Mouse (Mus musculus) skeletal muscle tissue, adult 2 months (tissue): ENCODE measurements at regions not wholly inside any gene's neighbourhood (a gene's known extent, or its start where the extent isn't known, plus 50 kb on each side); places are given as distances from the start of the nearest gene placed in this dataset.
A peak's percentile ranks its signal among the peaks of the same experiment; 100 is the strongest.

Experiments
- DNase-seq: peaks from one replicate; pipeline ENCODE4 v3.0.0-alpha.2; 2012; ENCODE audit warnings: low read depth, low spot score

GRCm38 (mm10) chr12:9261662-9262061, 231.9 kb downstream of the Ttc32 start:
- no peak for DNase-seq

DNA sequence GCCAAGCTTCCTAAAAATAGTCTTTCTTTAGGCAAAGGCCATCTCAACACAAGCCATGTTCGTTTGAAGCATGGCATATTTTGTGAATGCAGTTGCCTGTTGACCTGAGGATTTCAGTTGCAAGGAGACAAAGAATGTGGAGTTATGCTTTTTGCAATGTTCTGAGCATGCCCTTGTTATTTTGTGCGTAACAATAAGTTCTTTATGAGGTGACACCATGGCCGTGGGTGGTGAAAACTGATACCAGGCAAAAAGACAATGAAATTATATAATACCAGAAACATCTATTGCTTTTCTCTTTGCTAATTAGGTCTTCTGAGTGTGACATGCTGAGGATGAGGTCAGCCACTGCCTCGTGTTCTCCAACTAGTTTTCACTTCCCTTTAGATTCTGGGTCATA, 236.4 kb downstream of the Ttc32 start:
- DNase-seq: no peak

GRCm38 (mm10) chr12:9271484-9271883, 241.7 kb downstream of the Ttc32 start:
- DNase-seq: no peak

DNA sequence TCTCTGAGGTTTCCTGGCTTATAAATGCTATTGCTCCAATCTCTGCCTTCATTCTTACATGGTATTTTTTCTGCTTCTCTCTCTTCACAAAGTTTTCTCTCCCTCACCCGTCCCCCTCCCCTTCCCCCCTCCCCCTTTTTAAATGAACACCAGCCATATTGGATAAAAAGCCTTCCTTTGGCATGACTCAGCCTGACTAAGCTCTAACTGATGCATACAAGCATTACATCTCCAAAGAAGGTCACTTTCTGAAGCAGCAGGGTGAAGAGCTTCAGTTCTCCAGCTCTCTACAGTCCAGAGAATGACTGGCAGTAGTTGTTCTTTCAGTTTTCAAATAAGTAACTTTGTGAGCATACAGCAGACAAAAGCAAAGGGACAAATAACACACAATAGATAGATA, 244.4 kb downstream of the Ttc32 start:
- DNase-seq: no peak

- no peak for DNase-seq
These were observed 245.9 kb downstream of the Ttc32 start for GRCm38 (mm10) chr12:9275697-9276096.

DNA sequence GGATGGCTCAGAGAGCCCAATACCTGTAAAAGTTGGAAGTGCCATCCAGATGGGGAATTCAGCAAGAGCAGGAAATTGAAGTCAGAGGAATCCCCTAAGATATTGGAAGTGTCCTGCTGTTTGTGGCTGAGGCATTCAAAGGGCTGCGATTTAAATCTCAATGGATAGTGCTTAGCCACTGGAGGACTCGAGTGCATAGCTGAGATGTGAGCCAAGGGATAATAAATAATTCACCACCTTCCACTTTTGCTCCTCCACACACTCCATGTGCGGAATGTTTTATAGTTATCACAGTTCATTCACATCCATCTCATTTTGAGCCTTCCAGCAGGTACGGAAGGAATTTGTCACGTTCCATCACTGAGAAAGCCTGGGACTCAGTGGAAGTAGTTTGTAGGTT, 248.9 kb downstream of the Ttc32 start:
- no peak for DNase-seq

- DNase-seq: no peak
These were observed 250.3 kb downstream of the Ttc32 start for GRCm38 (mm10) chr12:9279893-9280605.

- DNase-seq: no peak
These were observed 257.5 kb downstream of the Ttc32 start for GRCm38 (mm10) chr12:9287271-9287670.

- DNase-seq: no peak
These were observed 262.9 kb downstream of the Ttc32 start for GRCm38 (mm10) chr12:9292656-9293055.

GRCm38 (mm10) chr12:9295211-9295610, 265.4 kb downstream of the Ttc32 start:
- DNase-seq: no peak

DNA sequence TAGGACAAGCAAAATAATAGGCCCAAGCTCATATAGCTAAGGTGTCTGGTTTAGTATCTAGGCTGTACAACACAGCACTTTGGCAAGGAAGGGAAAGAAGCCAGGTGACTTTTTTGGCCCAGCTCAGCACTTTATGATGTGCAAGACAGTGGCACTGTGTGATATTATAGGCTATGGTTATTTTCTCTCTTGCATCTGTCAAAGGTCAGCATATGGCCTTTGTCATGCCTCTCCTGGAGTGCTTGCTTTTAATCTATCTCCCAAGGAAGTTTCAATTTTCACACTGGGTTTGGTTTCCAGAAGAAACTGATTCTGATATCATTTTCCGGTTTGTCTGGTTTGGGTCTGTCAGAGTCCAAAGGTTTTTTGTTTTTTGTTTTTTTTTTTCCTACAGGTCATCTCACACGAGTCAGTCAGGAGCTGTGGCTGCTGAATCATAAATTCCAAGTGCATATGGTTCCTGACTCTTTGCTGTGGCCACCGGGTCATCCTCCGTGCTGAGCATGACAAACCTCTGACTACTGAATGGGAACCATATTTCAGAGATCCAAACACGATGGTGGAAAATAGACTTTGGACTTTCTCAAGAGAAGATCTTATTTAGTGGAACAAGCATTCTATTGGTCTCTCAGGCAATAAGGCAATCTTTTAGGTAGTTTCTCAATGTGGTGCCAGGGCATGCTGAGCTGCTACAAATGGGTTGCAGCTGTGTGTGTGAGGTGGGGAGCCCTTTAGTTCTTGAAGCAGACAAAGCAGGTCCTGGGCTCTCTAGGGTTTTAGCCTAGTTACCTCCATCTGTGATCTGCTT, 269.3 kb downstream of the Ttc32 start:
- no peak for DNase-seq

DNA sequence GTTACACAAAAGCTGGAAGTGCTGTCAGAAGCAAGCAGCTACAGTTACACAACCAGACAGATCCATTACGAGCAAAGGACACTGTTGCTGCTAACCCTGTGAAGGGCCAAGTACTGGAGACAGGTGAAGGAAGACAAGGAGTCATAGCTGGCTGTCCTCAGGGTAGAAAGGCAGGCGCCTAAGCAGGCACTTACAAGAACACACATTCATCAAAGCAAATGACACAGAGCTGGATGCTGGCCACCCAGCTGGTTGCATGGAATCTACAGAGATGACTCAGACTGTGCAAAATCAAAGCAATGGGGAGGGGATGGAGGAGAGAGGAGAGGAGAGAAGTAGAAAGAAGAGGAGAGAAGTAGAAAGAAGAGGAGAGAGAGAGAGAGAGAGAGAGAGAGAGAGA, 265.8 kb upstream of the Osr1 start:
- peak; percentile 12 for DNase-seq

DNA sequence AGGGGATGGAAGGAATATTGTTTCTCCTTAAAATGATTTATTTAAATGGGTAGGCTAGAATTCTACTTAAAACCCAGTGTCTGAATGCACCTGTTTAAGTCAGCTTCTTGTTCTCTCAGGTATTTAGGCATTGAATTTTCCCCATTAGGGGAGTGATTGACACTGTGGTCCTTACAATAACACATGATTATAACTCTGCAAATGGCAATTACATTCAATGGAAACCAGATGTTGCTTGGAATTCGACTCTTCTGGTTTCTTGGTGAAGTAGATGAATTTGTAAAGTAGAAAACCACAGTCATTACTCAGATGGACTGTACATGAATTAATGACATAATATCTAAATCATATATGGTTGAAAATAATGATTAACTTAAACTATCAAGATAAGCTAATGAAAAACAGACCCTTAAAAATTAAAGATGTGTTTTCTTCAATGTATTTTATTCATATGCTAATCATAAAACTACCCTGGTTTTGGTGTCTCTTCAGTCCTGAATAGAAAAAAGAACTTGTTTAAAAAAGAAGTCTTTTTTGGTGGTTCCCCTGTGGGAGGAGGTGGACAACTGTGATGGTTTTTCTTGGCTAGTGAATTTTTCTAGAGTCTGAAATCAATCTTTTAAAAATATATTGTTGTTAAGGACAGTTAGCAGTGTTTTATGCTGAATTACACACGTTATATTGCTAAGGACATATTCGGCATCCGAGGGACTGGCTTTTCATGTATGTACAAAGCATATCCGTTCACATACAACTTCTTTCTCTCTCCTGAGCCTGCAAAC, 231.8 kb upstream of the Osr1 start:
- no peak for DNase-seq

GRCm38 (mm10) chr12:9338801-9339231, 231.1 kb upstream of the Osr1 start:
- DNase-seq: peak; percentile 44

DNA sequence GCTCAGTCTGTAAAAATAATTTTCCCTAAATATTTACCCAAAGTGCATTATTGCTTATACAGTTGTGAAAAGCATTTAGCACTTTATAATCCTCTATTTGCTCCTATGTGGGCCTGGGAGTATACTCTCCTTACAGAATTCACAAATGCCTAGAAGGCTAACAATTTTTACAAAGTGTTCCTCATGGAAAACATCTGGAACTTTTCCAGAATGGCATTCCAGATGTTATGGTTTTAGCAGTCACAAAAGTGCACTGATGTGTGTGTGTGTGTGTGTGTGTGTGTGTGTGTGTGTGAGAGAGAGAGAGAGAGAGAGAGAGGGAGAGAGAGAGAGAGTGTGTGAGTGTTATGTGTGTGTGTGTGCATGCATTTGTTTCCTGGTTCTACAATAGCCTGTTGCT, 229.1 kb upstream of the Osr1 start:
- no peak for DNase-seq

DNA sequence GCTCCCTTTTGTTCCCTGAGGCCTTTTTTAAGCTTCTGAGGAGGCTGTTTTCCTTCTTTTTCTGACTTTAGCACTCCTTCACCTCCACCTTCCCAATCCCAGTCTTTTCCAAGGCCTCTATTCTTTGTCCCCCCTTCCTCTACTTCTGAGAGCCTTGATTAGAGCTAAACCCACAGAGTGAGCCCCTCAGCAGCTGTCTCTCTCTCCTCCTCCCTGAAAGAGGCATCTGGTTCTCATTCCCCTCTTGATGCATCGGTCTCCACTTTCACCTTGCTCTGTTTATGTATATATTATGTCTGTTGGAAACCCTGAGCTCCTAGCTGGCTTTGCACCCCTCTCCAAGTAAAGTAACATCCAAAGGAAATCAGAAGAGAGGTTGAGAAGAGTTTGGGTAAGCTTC, 224.6 kb upstream of the Osr1 start:
- DNase-seq: no peak

DNA sequence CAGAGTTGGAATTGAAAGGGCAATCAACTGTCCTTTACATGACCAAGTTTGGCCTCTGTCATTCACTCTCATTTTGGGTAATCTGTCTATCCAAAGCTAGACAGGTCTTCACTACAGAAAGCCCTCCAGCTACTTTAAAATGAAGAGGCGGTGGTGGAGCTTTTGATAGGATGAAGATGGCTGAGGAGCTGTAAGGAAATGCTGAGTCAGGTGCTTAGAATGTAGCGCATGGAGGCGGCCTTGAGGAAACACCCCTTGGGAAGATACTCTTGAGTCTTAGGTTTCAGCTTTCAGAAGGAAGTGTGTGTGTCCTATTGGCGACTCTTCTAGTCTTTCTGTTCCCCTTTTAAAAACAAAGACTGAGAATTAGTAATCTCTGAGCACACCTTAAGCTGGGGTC, 214.4 kb upstream of the Osr1 start:
- no peak for DNase-seq

GRCm38 (mm10) chr12:9357856-9358255, 212.1 kb upstream of the Osr1 start:
- no peak for DNase-seq

DNA sequence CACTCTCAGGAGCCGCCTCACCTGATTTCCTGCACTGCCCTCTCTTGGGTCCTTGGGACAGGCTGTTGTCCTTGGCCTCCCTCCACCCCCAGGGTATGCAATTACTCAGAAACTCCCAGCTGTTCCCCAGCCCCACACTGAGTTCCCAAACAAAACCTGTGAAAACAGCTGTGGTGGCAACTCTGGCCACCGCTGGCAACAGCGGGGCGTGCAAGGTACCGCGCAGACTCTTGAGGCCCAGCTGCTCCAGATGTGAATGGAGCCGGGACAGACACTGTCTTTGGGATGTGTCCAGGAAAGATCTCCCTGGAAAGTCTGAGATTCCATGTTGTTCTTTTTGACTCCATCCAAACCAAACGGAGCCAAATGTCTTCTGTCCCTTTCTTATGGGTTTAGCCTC, 211.0 kb upstream of the Osr1 start:
- DNase-seq: peak; percentile 52

GRCm38 (mm10) chr12:9365931-9366330, 204.0 kb upstream of the Osr1 start:
- DNase-seq: no peak

GRCm38 (mm10) chr12:9368682-9369081, 201.2 kb upstream of the Osr1 start:
- peak; percentile 43 for DNase-seq

DNA sequence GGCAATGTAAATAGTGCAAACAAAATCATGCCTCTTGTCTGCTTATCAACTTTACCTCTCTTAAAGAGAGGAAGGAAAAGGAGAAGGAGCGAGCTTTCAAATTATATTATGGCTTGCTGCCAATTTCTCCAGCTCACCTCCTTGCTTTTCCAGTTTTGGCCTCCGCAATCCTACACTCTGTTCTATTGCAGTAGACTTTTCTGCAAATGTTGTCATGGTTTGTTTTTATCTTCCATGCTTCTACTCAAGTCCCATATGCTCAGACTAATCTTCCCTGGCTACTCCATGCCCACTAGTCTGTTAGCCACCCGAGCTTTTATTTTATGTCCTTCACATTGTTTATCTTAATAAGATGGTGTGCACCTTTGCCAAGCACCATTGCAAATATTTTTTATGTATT, 168.0 kb upstream of the Osr1 start:
- no peak for DNase-seq
